Mouse (Mus musculus): ENCODE data around the gene Rfxank.

DNA sequence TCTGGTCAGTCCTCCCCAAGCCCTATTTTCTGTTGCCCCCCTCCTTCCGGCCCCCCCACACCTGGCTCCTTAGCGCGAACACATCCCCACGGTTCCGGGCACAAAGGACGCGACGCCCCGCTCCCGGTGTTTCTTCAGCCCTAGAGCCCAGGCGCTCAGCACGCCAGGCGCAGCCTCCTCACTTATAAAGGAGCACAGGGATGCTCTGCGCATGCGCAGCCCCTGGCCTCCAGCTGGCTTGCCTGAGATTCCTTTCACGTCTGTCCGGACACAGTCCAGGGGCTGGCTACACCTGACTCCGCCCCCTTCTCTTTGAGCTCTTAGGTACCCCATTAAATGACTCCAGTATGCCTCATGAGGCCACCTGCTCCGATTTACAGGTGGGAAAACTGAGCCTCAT lies 18.3 kb downstream of the Rfxank start, which contains the start of gene Ncan:
- TF ChIP-seq CTCF (IDR thresholded peaks at IDR 0.05; ENCODE audit: insufficient read depth, low read length): no peak
- TF ChIP-seq POLR2A (IDR thresholded peaks at IDR 0.05; ENCODE audit: borderline replicate concordance, extremely low read depth, low read depth, low read length): no peak
